Mouse (Mus musculus) bone marrow macrophage, adult 2 months (primary cell): ENCODE measurements around the gene Aldh3a2.

Experiments used
- CTCF ChIP-seq: IDR thresholded peaks from 2 replicates; pipeline ENCODE4 v1.5.1; 2012; ENCODE audit warnings: low read depth, mild to moderate bottlenecking, low read length, moderate library complexity
- POLR2A ChIP-seq: IDR thresholded peaks from 2 replicates; pipeline ENCODE4 v1.6.1; 2012; ENCODE audit warnings: mild to moderate bottlenecking, low read depth, low read length, borderline replicate concordance

DNA sequence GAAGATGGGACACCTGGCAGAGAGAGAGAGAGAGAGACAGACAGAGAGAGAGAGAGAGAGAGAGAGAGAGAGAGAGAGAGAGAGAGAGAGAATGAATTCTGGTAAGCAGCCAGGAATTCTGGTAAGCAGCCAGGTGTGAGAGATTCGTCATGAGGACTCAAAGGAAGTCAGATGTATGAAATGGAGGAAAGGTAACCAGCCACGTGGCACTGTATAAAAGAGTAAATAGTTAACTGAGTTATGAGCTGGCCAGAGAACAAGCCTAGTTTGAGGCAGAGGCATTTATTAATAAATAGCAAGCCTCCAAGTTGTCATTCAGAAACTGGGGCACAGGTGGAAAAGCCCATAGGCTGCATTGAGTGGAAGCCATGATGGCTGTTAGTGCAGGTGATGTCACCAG lies 30.6 kb upstream of the Aldh3a2 start:
- TF ChIP-seq POLR2A (no peak), CTCF (no peak)
